Mouse (Mus musculus): ENCODE data around the gene Gm7145.
"Not testable (repeated sequence)": the region's sequence is repeated elsewhere in the genome, so short reads cannot be mapped to it uniquely, and the experiment has no call there.

Gene Gm7145

GRCm38 (mm10) chr1:117965639-117966038 lies at the start of gene Gm7145:
Gene Gm7145 (plus strand): TSS chr1:117965939.
- no peak for DNase-seq (ENCODE audit: low spot score)

GRCm38 (mm10) chr1:117927715-117928114 lies 38.0 kb upstream of the Gm7145 start, which contains the start of gene Gm28168:
Gene Gm28168 (plus strand): TSS chr1:117928015.
- DNase-seq (ENCODE audit: low spot score) = not testable (repeated sequence)

- not testable (repeated sequence) for DNase-seq (ENCODE audit: low spot score)
Observed at GRCm38 (mm10) chr1:118003876-118004275, 38.1 kb downstream of the Gm7145 start.

- DNase-seq (ENCODE audit: low spot score) = not testable (repeated sequence)
Observed at GRCm38 (mm10) chr1:118012736-118013135, 47.0 kb downstream of the Gm7145 start.

All from embryo, embryonic 10 days (tissue).